Mouse (Mus musculus) heart, postnatal 0 days (tissue): ENCODE data around the gene Fer. TPM values are rescaled to one million over a fixed set of nuclear protein-coding genes. Genes with fewer than 3 reads are reported as not detected.

ENCODE experiments used
- ATAC-seq: fragments of 200-750 bp; cut with Nextera tagmentation; 2 replicates; pipeline ENCODE4 v1.8.0; 2017; ENCODE audit warnings: low read depth, moderate number of reproducible peaks, moderate library complexity; ENCODE audit not compliant: insufficient read depth
- DNase-seq: peaks from one replicate; pipeline ENCODE4 v3.0.0-alpha.2; 2016; ENCODE audit warnings: low spot score
- H3K27ac ChIP-seq: fragments of 300-500 bp; sonication (generic); 2 replicates; pipeline ENCODE4 v1.5.1; 2014; ENCODE audit warnings: low read depth, mild to moderate bottlenecking
- H3K27me3 ChIP-seq: fragments of 300-500 bp; sonication (generic); 2 replicates; pipeline ENCODE4 v1.6.1; 2014; ENCODE audit warnings: low read length, mixed read lengths; ENCODE audit not compliant: control insufficient read depth, insufficient read depth
- H3K36me3 ChIP-seq: fragments of 300-500 bp; sonication (generic); replicated peaks from 2 replicates; pipeline ENCODE4 v1.6.1; 2014; ENCODE audit warnings: low read length, mixed read lengths; ENCODE audit not compliant: control insufficient read depth, insufficient read depth
- H3K4me1 ChIP-seq: fragments of 300-500 bp; sonication (generic); 2 replicates; pipeline ENCODE4 v1.6.1; 2014; ENCODE audit warnings: antibody characterized with exemption; ENCODE audit not compliant: control insufficient read depth, insufficient read depth
- H3K4me2 ChIP-seq: fragments of 300-500 bp; sonication (generic); 2 replicates; pipeline ENCODE4 v1.6.1; 2014; ENCODE audit warnings: low read depth, mild to moderate bottlenecking, low read length, moderate library complexity
- H3K4me3 ChIP-seq: fragments of 300-500 bp; sonication (generic); 2 replicates; pipeline ENCODE4 v1.5.1; 2014; ENCODE audit warnings: low read depth, low read length
- H3K9ac ChIP-seq: fragments of 300-500 bp; sonication (generic); replicated peaks from 2 replicates; pipeline ENCODE4 v1.6.1; 2014; ENCODE audit warnings: low read depth, low read length, mixed read lengths
- H3K9me3 ChIP-seq: fragments of 300-500 bp; sonication (generic); replicated peaks from 2 replicates; pipeline ENCODE4 v1.6.1; 2016; ENCODE audit warnings: low read length; ENCODE audit not compliant: control insufficient read depth
- CTCF ChIP-seq: IDR thresholded peaks from 2 replicates; pipeline ENCODE4 v1.5.1; 2016; ENCODE audit warnings: antibody characterized with exemption, control low read depth, low read depth
- EP300 ChIP-seq: IDR thresholded peaks from 2 replicates; pipeline ENCODE4 v1.6.1; 2016; ENCODE audit warnings: antibody characterized with exemption, low read depth
- WGBS: fragments of 180-500 bp; shearing (Covaris S2); extraction: QIAGEN DNeasy Blood & Tissue Kit; methylation state at CpG from one replicate; pipeline ENCODE4 v1.1.7; 2014; 5-methylcytosine and 5-hydroxymethylcytosine counted together
- polyA plus RNA-seq: library from polyadenylated mRNA; unstranded; fragments of >200 nt; fragmentation: Nextera tagmentation; extraction: Ambion mirVana; gene quantifications from 2 replicates; pipeline ENCODE4 v1.2.1, GENCODE M21; 2015
- total RNA-seq: library from RNA; depleted of rRNA; stranded (reverse); fragments of >200 nt; gene quantifications from 2 replicates; pipeline ENCODE4 v1.2.3, GENCODE M21; 2014; ENCODE audit warnings: low replicate concordance

The Fer gene
- total and polyA plus RNA-seq, 2 experiments from 2014 or later = 12.4 to 16.2 TPM

DNA sequence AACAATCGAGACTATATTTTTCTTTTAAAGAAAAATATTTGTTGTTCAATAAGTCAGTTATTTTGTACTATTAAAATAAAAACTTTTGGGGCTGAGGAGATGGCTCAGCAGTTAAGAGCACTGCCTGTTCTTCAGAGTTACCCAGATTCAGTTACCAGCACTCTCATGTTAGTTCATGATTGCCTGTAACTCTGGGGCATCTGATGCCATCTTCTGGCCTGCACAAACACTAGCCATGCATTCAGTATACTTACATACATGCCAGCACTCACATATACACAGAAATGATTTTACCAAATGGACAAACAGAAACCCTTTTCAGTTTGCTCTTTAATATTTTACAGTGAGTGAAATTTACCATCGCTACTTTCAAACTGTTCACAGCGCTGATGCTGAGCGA is 46.4 kb downstream of the Fer start:
- Histone ChIP-seq H3K27me3 (no peaks in the 10 kb centered on the region), H3K9ac (no peak overlapping the region), H3K9me3 (no peaks in the 10 kb centered on the region; the same call in 1 of the 2 replicates), H3K27ac (no peak overlapping the region), H3K36me3 (peaks cover 14% of the 10 kb centered on the region), H3K4me1 (no peaks in the 10 kb centered on the region), H3K4me2 (no peak overlapping the region), H3K4me3 (no peak overlapping the region)
- no peak for DNase-seq
- WGBS = 91% methylated on average over 4 of the region's 4 CpGs
- no peak for ATAC-seq
- TF ChIP-seq EP300 (no peak), CTCF (no peak)

DNA sequence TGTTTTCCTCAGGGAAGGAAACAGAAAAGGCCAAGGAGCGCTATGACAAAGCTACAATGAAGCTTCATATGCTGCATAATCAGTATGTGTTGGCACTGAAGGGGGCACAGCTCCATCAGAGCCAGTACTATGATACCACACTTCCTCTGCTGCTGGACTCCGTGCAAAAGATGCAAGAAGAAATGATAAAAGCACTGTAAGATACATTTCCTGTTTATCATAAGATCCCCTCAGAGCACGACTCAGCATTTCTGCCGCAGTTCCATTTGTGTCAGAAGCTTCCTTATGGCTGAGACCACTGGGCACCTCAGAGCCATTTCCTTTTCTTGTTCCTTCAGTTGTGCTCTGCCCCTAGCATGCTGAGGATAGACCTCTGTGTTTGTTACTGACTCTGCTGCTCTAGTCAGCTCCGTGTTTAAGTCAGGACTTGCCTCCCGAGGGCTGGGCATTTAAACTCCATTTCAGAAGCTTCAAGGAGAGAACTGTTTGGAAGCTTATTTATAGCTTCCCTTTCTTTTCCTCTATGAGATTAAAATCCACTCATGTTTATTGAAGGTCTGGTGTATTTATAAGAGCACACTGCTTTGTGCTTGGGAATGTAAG is 58.8 kb downstream of the Fer start:
- H3K9me3 ChIP-seq = no peaks in the 10 kb centered on the region
- no peak overlapping the region for H3K4me3 ChIP-seq
- TF ChIP-seq EP300 (no peak), CTCF (no peak)
- no peaks in the 10 kb centered on the region for H3K27me3 ChIP-seq
- 0 out of 2 replicates have a peak, but pooled peaks cover 5% of the 10 kb centered on the region for H3K4me1 ChIP-seq
- no peak overlapping the region for H3K4me2 ChIP-seq
- WGBS = 44% methylated on average over 6 of the region's 6 CpGs
- H3K36me3 ChIP-seq = no peaks in the 10 kb centered on the region
- ATAC-seq (no peak), DNase-seq (no peak)
- no peak overlapping the region; the same call in 1 of the 2 replicates for H3K27ac ChIP-seq
- no peak overlapping the region for H3K9ac ChIP-seq

DNA sequence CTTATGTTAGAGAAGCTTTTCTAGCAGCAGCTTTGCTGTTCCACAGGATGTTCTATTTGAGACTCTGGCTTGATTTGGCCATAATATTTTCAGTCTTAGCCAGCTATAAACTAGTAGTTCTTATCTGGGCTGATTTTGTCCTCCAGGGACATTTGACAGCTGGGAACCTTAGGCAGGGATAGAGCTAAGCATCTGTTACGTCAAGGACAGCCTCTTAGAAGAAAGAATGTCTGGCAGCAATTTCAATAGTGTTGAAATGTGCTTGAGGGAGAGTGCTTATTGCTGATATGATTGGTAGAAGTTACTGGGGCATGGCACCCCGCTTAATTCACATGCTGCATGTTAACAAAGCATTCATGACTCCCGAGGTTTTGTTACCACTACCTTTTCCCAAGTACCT is 62.7 kb downstream of the Fer start:
- Histone ChIP-seq H3K27ac (0 out of 2 replicates have a peak overlapping the region, but pooled peaks have one; percentile 26), H3K27me3 (no peaks in the 10 kb centered on the region), H3K9me3 (no peaks in the 10 kb centered on the region), H3K4me1 (0 out of 2 replicates have a peak, but pooled peaks cover 5% of the 10 kb centered on the region), H3K9ac (no peak overlapping the region), H3K36me3 (no peaks in the 10 kb centered on the region), H3K4me3 (no peak overlapping the region), H3K4me2 (no peak overlapping the region)
- TF ChIP-seq EP300 = no peak; the same call in 1 of the 2 replicates
- no peak for TF ChIP-seq CTCF
- ATAC-seq (peak; percentile 62; the same call in 1 of the 2 replicates), DNase-seq (peak; percentile 58)
- WGBS = 29% methylated on average over 3 of the region's 3 CpGs

DNA sequence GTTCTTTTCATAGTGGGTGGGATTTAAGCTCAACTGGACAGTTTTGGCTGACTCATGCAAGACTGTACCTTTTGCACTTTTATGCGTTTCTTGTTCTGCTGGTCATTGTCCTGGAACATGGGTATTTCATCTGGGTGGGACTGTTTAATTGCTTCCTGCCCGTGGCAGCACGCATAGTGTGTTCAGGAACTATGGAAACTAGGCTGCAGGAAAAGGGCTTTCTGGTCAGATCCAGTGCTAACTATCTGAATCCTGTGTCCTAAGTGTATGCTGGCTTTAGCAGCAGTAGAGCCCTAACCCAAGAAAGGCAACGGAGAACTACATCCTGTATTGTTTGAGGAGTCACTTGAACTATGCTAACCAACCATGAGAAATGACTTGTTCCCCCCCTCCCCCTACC is 67.8 kb downstream of the Fer start:
- peaks cover 5% of the 10 kb centered on the region; the same call in 1 of the 2 replicates for H3K36me3 ChIP-seq
- no peak overlapping the region for H3K9ac ChIP-seq
- no peak overlapping the region for H3K27ac ChIP-seq
- H3K27me3 ChIP-seq = no peaks in the 10 kb centered on the region
- no peak for DNase-seq
- H3K9me3 ChIP-seq = no peaks in the 10 kb centered on the region
- 0 out of 2 replicates have a peak, but pooled peaks have one; percentile 24 for ATAC-seq
- 72% methylated on average over 4 of the region's 4 CpGs for WGBS
- TF ChIP-seq EP300 = no peak
- no peak for TF ChIP-seq CTCF
- no peak overlapping the region for H3K4me2 ChIP-seq
- no peak overlapping the region for H3K4me3 ChIP-seq
- H3K4me1 ChIP-seq = 0 out of 2 replicates have a peak, but pooled peaks cover under 1% of the 10 kb centered on the region

DNA sequence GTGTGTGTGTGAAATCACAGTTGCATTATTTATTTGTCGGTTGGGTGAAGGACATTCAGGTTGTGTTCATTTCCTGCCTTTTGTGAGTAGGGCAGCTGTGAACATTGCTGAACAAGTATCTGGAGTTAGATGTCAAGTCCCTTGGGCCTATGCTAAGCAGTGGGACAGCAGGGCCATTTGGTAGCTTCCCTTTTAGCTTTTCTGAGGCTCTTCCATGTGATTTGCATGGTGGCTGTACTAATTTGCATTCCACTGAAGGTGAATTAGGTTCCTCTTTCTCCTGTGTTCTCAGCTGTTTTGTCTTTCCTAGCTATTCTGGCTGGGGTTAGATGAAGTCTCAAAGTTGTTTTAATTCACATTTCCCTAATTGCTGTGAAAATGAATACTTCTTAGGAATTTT is 68.7 kb downstream of the Fer start:
- ATAC-seq (no peak), DNase-seq (no peak)
- Histone ChIP-seq H3K4me1 (no peaks in the 10 kb centered on the region), H3K27ac (no peak overlapping the region), H3K9me3 (no peaks in the 10 kb centered on the region), H3K27me3 (no peaks in the 10 kb centered on the region), H3K9ac (no peak overlapping the region), H3K36me3 (peaks cover 5% of the 10 kb centered on the region; the same call in 1 of the 2 replicates), H3K4me3 (no peak overlapping the region), H3K4me2 (no peak overlapping the region)
- 67% methylated on average over 1 of the region's 1 CpGs for WGBS
- TF ChIP-seq EP300 = no peak
- no peak for TF ChIP-seq CTCF

DNA sequence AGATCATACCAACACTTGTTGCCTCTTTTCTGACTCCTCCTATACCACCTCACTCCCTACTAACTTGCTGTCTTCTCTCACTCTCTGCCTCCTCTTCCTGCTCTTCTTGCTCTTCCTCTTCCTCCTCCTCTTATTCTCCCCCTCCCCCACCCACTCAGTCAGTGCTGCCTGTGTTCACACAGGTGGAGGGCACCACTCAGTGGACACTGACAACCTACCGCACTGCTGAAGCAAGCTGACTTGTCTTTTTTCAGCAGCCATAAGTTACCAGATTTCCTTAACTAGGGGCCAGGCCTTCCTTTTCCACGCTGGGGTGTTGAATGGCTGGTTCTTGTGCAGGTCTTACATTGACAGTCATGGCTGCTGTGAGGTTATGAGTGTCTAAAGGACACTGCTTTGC is 72.5 kb downstream of the Fer start:
- H3K9me3 ChIP-seq = no peaks in the 10 kb centered on the region
- WGBS = 84% methylated on average over 2 of the region's 2 CpGs
- no peak for ATAC-seq
- H3K9ac ChIP-seq = no peak overlapping the region
- no peaks in the 10 kb centered on the region for H3K27me3 ChIP-seq
- no peak for DNase-seq
- H3K4me1 ChIP-seq = no peaks in the 10 kb centered on the region
- H3K4me3 ChIP-seq = no peak overlapping the region
- no peak for TF ChIP-seq EP300
- no peak for TF ChIP-seq CTCF
- no peak overlapping the region for H3K27ac ChIP-seq
- peaks cover 5% of the 10 kb centered on the region; the same call in 1 of the 2 replicates for H3K36me3 ChIP-seq
- H3K4me2 ChIP-seq = no peak overlapping the region
